Mouse (Mus musculus) gastrocnemius, postnatal 14 days (tissue): Measurements from ENCODE around the gene Tapbpl. TPM values are rescaled to one million over a fixed set of nuclear protein-coding genes. Genes with fewer than 3 reads are reported as not detected.

Source experiments
- DNase-seq: peaks from one replicate; pipeline ENCODE4 v3.0.0; 2021; ENCODE audit warnings: mixed read lengths
- intact Hi-C: fragments of 180-260 bp; cut with DNase I; formaldehyde crosslinking; loops from one replicate; pipeline ENCODE4 v1.15.1; 2025; ENCODE audit warnings: low total_unique reads
- total RNA-seq, 2 experiments: library from RNA; stranded (reverse); gene quantifications; 2 replicates each; pipeline ENCODE4 v1.2.3; 2021

The Tapbpl gene
- total RNA-seq, 2 experiments from 2014 or later: 2.2 to 2.3 TPM

DNA sequence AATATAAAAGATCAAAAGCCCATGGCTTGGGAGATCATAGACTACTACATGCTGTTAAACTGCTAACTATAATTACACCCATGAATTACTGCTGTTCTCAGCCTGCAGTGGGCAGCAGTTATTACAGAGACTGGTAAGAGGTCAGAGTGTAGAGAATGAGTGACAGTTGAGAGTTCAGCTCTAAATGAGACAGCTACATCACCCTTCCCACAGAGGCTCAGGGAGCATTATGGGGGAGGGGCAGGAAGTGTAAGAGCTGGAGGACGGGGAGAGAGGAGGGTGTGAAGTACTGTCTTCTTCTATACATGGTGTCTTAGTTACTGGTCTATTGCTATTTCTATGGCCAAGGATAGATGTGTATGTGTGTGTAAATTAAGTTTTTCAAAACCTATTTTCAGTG is 12.9 kb upstream of the Tapbpl start:
- DNase-seq: no peak
- intact Hi-C loops: no loop called here

DNA sequence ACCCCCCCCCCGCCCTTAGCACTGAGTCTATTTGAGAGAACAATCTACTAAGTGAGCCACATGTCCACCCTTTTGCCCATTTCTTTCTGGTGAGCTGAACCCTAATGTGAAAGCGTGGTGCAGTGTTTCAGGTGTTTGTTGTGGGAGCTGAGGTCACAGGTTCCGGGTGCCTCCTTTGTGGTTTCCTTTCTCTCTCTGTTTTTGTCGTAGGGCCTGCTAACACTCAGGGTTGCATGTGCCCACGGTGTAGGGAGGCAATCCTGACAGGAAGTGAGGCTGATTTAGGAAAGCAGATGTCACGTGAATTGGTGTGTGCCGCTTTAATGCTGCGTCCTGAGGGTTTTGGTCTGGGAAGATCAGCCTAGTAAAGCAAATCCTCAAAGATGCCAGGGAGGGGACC is 9.9 kb upstream of the Tapbpl start:
- DNase-seq: no peak
- intact Hi-C loops: no loop called here

DNA sequence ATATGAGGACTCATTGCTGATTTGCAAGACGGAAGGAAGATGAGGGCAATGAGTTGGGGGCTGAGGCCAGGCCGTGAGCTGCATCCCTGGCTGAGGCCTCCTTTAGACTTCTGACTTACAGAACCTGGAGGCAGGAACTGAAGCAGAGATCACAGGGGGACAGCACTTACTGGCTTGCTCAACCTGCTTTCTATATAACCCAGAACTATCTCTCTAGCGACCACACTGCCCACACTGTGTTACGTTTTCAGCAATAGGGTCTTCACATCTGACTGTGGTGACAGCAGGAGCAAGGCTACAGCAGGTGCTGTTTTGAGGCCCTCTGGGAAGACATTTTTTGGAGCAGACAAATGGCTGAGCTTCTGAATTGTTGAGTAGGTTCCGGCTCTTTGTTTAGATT is 9.0 kb upstream of the Tapbpl start:
- DNase-seq: no peak
- intact Hi-C loops: no loop called here

DNA sequence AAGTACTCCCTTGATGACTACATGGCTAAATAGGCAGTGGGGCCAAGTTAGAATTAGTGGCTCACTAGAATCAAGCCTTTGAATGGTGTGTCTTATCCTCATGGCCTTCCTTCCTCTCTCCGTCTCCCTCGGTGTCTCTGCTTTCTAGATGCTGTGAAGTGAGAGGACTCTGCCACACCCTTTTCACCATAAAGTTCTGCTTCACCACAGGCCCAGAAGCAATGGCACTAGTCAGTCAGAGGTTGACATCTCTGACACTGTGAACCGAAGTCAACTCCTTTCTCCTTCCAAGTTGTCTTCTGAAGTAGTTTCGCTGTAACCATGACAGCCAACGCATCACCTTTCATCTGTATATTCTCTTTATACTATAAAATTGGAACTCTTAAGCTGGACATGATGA is 7.9 kb upstream of the Tapbpl start:
- intact Hi-C loops: no loop called here
- no peak for DNase-seq

DNA sequence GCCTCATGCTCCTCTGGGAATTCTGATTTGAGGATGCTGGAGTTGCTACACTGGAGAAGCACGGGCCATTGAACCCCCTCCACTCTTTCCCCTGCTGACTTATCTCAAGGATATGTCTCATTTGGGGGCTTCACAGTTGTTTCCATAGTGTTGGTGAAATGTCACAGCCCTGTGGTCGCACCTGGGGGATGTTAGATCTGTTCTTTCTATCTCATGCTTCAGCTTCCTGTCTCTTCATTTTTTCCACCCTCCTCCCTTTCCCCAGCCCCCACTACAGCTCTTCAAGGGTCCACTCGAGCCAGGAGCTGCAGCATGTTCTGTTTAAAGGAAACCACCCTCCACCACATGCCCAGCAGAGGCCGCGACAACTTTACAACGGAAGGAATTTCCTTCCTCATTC is 6.7 kb upstream of the Tapbpl start:
- intact Hi-C loops: no loop called here
- DNase-seq: no peak

DNA sequence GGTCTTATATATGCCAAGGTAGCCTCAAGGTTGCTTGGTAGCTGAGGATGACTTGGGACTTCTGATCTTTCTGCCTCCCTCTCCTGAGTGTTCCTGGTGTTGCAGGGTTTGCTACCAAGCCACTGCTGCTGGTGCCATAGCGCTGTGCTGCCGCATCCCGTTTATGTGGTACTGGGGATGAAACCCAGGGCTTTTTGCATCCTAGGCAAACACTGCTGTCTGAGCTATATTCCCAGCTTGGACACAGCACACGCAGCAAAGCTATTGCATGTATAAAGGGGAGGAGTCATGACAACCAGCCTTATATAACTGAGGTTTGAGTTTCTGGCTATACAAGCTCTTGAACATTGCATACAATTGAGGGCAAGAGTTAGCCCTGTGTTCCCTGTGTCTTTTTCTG is 5.8 kb upstream of the Tapbpl start:
- DNase-seq: no peak
- intact Hi-C loops: no loop called here

DNA sequence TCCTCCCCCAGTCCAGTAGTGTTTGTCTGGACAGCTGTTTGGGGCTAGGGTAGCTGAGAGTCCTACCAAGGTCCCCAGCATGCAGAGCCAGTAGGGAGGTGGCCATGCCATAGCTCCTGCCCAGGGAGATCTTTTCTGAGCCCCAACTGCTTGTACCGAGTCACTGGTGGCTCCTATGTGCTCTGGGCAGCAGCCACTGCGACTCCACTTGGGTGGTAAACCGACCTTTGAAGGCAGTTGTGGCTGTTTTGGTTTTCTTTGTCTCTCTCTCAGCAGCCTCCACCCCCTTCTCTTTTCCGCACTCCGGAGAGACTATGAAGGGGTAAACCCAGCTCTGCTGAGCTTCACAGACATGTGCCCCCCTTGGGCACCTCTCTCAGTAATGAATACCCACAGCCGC is 5.1 kb upstream of the Tapbpl start, which contains the start of gene Cd27:
TSS of gene Cd27 (minus strand) at position 229 of the 400 bp plus-strand sequence.
- intact Hi-C loops: no loop called here
- DNase-seq: no peak

DNA sequence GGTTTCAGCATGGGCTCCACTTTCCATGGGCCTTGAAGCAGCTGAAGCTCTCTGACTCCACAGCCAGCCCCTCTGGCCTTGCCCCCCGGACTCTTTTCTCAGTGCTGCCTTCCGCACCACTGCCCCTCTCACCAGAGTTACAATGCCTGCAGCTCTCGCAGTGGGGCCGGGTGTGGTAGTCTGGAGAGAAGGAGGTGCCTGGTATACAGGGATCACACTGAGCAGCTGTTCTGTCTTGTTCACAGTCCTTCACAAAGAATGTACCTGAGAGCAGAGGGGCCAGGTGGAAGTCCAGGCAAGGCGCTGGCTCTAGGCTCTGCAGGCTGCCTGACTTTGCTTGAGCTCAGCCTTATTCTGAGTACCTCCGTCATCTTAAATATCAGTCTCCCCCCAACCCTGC is 4.7 kb upstream of the Tapbpl start:
- no peak for DNase-seq
- intact Hi-C loops: no loop called here

DNA sequence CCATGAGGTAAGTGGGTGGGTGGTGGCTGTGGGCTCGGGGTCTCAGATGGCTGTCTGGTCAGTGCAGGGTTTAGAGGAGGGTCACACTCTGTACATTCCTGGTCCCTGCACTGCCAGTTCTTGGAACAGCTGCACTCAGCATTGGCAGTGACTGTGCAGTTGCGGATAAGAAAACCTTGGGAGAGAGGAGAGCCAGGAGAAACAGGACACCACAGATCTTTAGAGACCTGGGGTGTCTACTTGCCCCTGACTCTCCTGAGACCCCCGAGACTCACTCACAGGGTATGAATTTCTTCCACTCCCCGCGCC is 2.8 kb upstream of the Tapbpl start:
- intact Hi-C loops: no loop called here
- no peak for DNase-seq

DNA sequence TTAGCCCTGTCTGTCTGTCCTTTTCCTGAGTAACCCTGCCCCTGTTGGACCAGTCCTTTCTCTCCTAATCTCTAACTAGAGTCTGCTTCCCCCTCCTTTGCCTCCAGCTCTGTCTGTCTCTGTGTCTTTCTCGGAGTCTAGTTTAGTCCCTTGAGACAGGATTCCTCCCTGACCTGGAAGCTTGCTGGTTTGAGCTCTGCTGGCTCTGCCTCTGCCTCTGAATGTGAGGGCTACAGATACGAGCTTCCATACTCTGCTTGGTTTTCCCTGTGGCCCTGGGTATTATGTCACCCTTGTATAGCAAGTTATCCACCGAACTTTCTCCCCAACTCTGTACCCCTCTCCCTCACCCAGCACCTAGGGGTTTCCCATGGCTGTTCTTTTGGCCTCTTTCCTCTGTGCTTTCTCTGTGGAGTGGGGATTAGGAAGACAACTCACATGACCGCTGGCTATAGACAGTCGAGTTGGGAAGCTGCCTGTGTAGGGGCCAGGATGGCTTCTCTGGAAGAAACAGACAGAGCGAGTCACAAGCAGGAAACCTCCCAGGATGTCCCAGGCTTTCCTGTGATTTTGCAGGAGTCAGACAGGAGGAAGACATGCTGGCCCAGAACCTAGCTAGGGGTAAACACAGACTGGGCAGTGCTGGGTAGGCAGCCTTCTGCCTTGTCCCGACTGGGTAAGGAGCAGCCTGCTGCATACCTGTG is 2.3 kb upstream of the Tapbpl start:
- no peak for DNase-seq
- intact Hi-C loops: no loop called here

DNA sequence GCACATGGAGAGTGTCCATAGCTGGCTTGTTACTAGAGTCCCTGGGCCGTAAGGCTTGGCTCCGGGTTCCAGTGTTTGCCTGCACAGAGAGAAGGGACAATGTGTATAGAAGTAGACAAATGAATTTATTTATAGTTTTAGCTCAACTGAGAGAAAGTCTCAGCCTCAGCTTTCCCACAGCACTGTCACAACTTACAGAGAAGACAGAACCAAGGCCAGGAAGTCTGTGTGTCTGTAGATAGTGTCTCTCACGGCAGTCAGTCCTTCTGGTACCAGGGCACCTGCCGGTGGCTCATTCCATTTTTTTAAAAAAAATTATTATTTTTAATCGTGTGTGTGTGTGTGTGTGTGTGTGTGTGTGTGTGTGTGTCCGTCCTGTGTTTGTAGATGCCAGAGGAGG is 856 bp upstream of the Tapbpl start:
- DNase-seq: no peak
- intact Hi-C loops: no loop called here

DNA sequence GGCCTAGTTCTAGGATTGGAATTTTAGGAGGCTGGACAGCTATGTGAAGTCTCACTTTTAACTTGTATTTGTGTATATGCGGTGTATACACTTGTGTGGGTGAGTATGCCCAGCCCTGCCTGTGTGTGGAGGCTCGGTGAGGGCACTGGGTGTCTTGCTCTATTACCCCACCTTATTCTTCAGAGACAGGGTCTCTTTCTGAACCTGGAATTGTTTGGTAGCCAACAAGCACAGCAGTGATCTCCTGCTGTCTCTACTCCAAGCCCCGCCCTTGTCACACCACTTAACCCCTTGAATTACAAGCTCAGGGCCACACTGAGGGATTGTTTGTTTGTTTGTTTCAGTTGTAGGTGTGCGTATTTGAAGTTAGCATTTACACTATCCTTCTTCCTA is 381 bp upstream of the Tapbpl start:
- intact Hi-C loops: no loop called here
- DNase-seq: no peak

DNA sequence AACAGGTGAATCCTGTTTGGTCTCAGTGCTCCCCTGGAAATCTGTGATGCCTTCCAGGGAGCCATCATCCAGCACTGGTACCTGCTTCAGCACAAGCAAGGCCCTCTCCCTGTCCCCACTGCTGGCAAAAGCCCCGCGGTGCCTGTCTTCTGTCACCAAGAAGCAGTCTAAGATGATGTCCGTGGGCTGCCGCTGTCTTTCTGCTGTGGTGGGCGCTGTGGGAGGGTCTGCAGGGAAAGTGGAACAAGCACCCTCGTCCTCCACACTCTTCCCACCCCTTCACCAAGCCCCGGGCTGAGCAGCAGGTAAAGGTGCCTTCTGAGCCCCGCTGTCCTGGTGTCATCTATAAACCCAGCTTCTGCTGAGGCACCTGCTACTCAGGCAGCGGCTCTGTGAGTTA is 1.1 kb downstream of the Tapbpl start:
- intact Hi-C loops: no loop called here
- no peak for DNase-seq

DNA sequence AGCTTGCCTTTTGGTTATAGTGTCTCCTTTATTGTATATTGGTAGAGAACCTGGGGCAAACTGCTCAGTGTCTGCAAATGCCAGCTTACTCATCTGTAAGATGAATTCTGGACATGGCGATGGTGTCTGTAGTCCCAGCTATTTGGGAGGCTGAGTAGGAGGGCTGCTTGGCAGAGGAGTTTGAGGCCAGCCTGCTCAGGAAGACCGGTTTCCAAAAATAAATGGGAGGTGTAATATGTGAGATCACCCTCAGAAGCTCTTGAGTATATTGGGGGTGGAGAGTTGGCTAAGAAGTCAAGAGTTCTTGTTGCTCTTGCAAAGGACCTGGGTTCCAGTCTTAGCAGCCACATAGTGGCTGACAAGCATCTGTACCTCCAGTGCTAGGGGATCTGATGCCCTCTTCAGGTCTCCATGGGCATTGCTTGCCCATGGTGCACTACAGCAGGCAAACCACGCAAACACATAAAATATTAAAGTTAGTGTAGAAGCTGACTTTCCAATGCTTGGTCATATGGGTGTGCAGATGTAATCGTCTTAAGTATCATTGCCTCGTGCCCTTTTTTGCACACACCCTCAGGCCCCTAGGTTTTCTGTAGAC is 6.0 kb downstream of the Tapbpl start:
- intact Hi-C loops: no loop called here
- no peak for DNase-seq

DNA sequence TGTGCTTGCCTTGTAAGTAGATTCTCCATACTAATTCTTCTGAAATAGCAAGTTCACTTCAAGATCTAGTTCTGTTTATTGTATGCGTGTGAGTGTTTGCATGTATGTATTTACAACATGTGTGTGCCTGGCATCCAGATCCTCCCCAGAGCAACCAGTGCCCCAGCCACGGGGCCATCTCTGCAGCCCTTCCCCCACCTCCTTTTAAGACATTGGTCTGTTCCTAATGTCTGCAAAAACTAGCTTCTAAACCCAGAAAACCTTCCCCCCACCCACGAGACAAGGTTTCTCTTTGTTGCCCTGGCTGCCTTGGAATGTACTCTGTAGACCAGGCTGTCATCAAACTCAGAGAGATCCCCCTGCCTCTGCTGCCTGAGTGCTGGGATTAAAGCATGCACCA is 9.1 kb downstream of the Tapbpl start:
- DNase-seq: no peak
- intact Hi-C loops: loop anchor here (5.0 kb wide), 1 partner anchor 45 kb away; no protein-coding TSS in a partner anchor

DNA sequence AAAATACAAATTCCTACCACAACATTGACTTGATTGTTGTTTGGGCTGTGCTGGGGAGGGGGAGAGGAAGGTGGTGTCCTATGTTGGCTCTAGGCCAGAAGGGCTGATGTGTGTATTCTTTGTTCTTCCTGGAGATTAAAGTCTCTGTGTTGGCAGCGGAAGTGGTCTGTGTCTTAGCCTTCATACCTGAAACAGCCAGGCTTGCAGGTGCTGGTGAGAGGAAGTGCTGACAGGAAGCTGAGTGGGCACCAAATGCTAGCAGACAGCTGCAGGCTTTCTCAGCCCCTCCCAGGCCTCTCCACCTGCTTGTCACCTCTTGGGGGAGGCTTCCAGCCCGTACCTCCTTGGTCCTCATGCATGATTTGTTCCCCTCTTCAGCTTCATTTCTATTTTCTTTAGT is 9.5 kb downstream of the Tapbpl start:
- DNase-seq: no peak
- intact Hi-C loops: loop anchor here (5.0 kb wide), 1 partner anchor 45 kb away; no protein-coding TSS in a partner anchor

DNA sequence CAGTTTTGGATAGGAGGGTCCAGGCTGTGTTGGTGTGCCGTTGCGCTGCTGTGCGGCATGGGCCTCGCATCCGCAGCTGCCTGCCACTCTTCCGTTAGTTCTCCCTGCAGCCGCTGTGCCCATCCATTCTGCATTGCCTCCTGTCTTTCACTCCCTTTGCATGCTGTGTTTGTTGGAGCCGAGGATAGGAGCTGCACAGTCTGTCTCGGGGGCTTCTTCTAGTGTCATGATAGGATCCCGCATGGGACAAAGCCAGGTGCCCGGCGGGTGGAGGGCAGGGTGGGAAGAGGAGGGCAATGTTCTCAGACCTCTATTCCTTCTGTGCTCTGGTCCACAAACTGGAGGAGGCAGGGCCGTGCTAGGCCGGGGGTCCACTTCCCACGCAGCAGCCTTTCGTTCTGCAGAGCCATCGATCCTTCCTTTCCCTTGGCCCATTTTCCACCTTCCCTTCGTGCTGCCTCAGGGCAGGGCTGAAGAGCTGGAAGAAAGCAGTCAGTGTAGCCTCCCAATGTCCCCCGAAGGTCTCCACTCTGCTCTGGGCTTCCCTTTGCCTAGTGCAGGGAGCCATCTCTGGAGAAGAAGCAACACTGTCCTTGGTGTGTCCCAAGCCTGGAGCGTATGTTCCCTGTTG is 10.4 kb downstream of the Tapbpl start:
- no peak for DNase-seq
- intact Hi-C loops: loop anchor here (5.0 kb wide), 1 partner anchor 46 kb away; no protein-coding TSS in a partner anchor

DNA sequence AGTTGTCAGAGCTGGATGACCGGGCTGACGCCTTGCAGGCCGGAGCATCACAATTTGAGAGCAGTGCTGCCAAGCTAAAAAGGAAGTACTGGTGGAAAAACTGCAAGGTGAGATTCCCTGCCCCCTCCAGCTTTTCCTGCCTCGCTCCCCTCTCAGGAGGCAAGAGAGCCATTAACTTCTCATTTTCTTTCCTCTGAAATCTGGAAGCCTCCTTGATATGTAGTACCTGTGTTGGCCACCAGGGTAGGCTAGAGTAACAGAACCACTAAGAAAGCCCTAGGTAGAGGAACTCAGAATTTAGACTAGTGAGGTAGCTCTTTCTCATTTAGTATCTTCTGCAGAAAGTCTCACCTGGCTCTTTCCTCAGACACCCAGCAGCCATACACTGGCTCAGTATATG is 12.7 kb downstream of the Tapbpl start:
- intact Hi-C loops: loop anchor here (10.0 kb wide), 1 partner anchor 146 kb away; no protein-coding TSS in a partner anchor
- peak; percentile 39 for DNase-seq

DNA sequence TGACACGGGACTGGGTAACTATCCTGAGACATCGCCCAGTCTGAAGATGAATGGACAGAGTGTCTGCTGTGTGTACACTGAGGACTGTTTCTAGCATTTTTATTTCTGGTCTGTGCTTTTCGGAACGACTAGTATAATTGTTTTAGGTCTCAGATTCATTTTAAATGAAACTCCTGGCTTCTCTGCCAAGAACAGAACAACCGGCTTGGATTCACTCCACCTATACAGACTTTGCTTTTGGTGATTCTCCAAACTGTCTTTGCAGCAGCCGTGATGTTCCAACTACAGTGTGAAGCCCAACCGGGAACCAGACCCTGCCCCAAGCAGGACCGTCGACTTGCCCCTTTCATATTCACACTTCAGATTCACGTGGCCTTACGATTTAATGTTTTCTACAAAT is 13.8 kb downstream of the Tapbpl start:
- intact Hi-C loops: loop anchor here (10.0 kb wide), 1 partner anchor 147 kb away; no protein-coding TSS in a partner anchor
- no peak for DNase-seq

DNA sequence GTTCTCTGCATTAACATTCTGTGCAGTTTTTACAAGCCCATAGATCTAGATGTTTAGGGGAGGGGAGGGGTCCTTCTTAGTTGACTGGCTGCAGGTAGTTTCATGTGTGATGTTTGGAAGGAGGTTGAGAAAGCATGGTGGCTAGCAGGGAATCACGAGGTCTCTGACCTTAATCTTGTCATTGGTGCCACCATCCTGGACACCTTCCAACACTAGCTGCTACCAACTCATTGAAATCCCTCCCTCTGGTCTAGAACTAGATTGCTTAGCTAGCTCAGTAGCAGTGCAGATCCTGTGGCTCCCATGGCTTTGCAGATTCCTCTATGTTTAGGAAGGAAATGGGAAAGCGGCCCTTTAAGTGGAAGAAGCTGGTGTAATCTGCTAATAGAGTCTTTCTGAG is 14.8 kb downstream of the Tapbpl start:
- no peak for DNase-seq
- intact Hi-C loops: loop anchor here (10.0 kb wide), 1 partner anchor 148 kb away; no protein-coding TSS in a partner anchor
